Mouse (Mus musculus) erythroblast, adult 5-6 weeks (primary cell): ENCODE data around the gene Trmt1. TPM values are rescaled to one million over a fixed set of nuclear protein-coding genes. Genes with fewer than 3 reads are reported as not detected.
A peak's percentile ranks its signal among the peaks of the same experiment; 100 is the strongest.

Source experiments
- ATAC-seq: replicated peaks from 2 replicates; pipeline ENCODE4 v1.8.0; 2016; ENCODE audit warnings: moderate number of reproducible peaks, mild to moderate bottlenecking, moderate TSS enrichment, inconsistent platforms; ENCODE audit not compliant: poor library complexity, low FRiP score, severe bottlenecking
- total RNA-seq, 2 experiments: library from RNA; stranded (forward) in 1 of 2; stranded (reverse) in 1 of 2; fragments of 150-400 nt in 1 of 2; fragments of 200-764, 138-1000 nt in 1 of 2; gene quantifications; 2 replicates each; pipeline versions ENCODE4 v1.2.3 to v1.2.4; 2015 to 2017; ENCODE audit warnings: low replicate concordance in 2 of 2

The Trmt1 gene
- total RNA-seq, 2 experiments from 2014 or later, result 16.9 to 21.5 TPM

DNA sequence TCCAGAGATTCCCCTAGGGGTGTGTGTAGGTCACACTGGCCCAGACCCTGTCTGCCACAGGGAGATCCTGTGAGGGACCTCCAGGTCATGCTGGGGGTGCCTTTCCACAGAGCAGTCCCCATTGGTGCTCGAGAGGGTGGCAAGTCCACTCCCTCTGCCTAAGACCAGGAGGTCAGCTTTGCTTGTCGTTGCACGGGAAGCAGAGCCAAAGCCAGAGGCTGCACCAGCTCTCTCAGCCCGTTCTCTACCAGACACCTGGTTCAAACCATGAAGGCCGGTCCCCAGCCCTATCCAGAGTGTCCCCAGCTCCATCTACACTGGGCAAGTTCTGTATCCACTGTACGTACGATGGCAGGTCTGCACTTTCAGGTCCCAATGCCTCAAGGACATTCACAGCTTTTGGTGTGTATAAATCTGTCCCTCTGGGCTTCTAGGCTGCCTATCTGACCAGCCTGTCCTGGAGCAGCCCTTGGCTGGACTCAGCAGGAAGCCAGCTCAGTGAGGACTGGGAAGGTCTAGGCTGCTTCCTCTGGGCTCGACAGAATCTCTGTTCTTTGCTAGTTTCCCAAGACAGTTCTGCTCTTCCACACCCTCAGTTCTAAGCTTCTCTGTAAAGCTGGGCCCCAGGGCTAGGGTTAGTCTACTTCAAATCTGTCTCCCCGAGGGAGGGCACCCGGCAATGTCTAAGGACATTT, 39.3 kb downstream of the Trmt1 start:
- ATAC-seq, result no peak

GRCm38 (mm10) chr8:84725941-84726259, 39.8 kb downstream of the Trmt1 start:
- peak; percentile 37 for ATAC-seq

- ATAC-seq, result no peak
Observed at GRCm38 (mm10) chr8:84728474-84728873, 42.4 kb downstream of the Trmt1 start.

- ATAC-seq, result no peak
Observed at GRCm38 (mm10) chr8:84729921-84730362, 43.8 kb downstream of the Trmt1 start.

- ATAC-seq, result peak; percentile 73
Observed at GRCm38 (mm10) chr8:84730541-84731370, 44.6 kb downstream of the Trmt1 start.

GRCm38 (mm10) chr8:84731371-84732177, 45.5 kb downstream of the Trmt1 start:
- no peak; the same call in 1 of the 2 replicates for ATAC-seq

DNA sequence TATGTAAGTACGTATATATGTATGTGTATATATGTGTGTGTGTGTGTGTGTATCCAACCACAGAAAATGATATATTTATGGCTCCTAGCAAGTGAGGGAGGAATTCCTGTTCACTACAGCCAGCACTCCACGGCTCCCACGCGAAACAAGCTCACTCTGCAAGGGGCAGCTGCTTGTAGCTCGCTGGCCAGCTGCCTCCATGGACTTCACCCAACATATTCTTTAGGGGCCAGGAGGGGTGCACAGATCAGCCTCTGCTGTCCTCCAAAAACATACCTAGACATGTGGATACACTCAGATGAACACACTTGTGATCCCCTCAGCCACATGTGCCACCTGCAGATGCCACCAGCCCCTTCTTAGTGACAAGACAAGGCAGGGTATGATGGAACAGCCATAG, 46.4 kb downstream of the Trmt1 start:
- no peak for ATAC-seq

DNA sequence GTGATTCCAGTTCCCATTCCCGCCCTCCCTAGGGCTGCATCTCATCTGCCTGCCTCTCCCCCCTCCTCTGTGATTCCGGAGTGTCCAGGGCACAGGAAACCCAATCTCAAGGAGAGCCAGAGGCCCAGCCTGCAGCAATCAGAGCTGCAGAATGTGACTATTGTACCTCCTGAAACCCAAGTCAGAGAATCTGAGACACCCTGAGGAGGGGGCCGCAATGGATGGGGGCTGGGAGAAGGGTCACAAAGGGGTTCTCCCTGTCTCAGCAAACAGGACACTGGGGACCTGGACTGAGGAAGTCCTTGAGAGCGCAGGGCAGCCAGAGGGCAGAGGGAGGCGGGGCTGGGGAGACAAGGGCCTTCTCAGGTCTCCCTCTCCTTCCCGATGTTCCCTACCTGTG, 46.9 kb downstream of the Trmt1 start:
- ATAC-seq, result no peak

DNA sequence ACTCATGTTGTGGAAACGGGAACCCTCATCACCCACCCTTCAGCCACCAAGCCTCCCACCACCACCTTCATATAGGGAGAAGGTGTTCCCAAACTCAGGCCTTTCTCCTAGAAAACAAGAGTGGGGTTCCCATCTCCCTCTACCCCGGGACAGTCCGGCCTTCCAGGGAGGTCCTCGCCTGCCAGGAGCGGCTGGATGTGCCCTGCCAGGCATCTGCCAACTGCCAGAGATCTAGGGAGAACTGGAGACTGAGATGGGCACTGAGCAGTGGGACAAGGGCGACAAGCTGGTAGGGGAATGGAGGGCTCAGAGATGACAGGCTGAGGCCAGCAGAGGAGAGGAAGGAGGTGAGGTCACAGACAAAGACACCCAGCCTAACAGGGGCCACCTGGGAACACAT, 47.9 kb downstream of the Trmt1 start:
- ATAC-seq, result no peak

DNA sequence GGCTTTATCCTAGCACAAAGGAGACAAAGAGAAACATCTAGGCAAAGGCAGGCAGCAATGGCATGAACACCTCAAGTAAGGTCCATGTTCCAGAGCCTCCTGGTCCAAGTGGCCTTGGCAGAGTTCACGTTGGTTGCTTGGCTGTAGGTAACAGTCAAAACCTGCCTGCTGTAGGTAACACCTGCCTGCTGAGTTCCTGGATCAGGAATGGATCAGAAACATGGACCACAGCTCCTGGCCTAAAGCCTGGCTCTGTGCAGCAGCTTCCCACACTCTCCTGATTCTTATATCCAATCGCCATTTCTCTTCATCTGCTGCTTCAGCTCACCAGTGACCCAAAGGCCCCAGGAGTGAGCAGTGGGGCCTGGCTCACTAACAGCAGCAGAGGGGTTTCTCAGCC, 48.6 kb downstream of the Trmt1 start:
- no peak for ATAC-seq

GRCm38 (mm10) chr8:84735597-84735996, 49.5 kb downstream of the Trmt1 start:
- no peak for ATAC-seq

DNA sequence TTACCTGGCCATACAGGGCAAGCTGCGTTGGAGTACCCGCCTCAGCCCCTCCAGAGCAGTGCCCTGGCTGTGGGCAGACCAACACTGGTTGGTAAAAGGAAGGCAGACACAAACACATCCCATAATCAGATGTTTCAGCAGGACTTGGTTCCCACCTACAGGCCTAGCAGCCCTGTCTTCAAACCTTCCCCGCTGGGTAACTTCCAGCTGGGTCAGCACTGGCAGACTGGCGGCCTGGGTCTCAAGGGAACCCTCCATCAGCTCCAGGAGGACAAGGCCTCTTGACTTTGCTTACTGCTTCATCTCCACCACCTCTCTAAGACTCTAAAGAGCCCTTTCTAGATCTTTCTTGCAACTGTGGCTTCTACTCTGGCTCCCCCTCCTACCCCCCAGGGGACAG, 50.4 kb downstream of the Trmt1 start:
- ATAC-seq, result no peak

DNA sequence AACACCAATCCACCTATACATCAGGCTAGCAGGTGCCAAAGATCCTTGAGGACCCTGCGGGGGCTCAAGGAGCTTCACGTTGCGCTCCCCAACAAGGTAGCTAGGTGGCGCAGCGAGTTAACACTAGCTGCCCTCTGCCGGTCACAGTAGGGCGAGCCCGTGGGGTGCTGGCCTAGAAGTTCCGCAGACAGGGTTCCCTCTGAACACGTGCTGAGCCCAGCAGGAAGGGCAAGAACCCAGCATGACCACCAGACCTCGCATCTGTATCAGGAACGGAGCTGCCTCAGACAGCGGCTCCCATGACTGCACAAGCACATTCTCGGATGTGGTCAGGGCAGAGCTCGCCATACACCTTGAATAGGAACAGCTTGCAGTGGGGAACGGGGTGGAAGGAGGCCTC, 51.5 kb downstream of the Trmt1 start:
- ATAC-seq, result peak; percentile 88

GRCm38 (mm10) chr8:84738266-84738665, 52.2 kb downstream of the Trmt1 start:
- no peak for ATAC-seq

- ATAC-seq, result no peak
Observed at GRCm38 (mm10) chr8:84738715-84739400, 52.8 kb downstream of the Trmt1 start.

GRCm38 (mm10) chr8:84739401-84739742, 53.3 kb downstream of the Trmt1 start:
- ATAC-seq, result no peak

DNA sequence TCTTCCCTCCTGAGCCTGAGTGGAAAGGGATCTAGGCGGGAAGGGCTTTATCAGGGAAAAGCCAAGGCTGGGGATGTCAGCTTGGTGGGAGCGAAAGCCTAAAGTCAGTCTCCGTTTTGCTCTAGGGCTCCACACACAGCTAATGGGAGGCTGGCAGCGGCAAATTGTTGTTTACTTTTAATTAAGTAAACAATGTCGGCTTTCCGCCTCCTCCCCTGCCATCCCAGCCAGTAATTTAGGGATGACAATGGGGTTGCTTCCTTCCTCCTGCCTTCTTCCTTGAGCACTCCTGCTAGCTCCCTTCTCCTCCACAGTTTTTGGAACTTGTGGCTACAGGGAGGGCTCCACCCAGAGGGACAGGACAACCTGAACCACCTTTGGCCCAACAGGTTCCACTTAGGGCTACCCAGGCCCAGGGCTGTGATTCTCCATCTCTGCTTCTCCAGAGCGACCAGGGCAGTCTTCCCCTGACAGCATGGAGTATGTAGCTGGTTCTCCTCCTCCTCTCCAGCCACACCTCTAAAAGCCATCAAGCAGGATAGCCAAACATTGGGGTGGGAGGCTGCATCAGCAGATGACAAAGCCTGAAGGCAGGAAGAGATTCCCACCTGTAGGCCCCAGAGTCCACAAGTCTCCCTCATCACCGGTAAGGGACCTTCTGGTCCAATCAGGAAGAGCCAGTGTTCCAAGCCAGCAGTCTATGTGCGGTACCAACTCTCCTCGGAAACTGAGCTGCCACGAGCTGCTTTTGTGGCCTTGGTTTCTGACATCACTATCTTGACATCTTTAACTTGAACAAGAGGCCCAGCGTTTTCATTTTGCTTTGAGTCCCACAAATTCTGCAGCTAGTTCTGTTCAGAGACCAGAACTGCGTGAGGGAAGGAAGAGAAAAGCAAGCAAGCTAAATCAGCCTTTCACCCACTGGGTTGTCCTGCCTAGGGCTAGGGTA, 55.1 kb downstream of the Trmt1 start:
- no peak for ATAC-seq

- ATAC-seq, result no peak
Observed at GRCm38 (mm10) chr8:84742171-84743053, 56.3 kb downstream of the Trmt1 start.
